7 mouse cellular contexts compared by ENCODE assay signal in genomic region chr5:115560336-115560905, GRCm38 (mm10). TPM values are rescaled to one million over a fixed set of nuclear protein-coding genes. Genes with fewer than 3 reads are reported as not detected.
DNase-seq lines count a peak whose midpoint lies in the region; ATAC-seq and TF ChIP-seq lines count a peak whose summit lies in the region.

No protein-coding gene starts in this region.

- ATAC-seq in lung, postnatal 0 days = no peak
- ATAC-seq in forebrain, embryonic 11.5 days (replicated peaks; ENCODE audit: low FRiP score) = no peak
- no peak for ATAC-seq in stomach, postnatal 0 days (ENCODE audit: low FRiP score, low TSS enrichment)
- no peak for ATAC-seq in monocyte, adult 5-6 weeks (replicated peaks; ENCODE audit: insufficient number of reproducible peaks, low FRiP score, low TSS enrichment, poor library complexity, severe bottlenecking)

- no peak for DNase-seq in lung, postnatal 0 days (ENCODE audit: low spot score)
- DNase-seq in lung, postnatal 14 days = no peak
- DNase-seq in forebrain, embryonic 11.5 days (ENCODE audit: low spot score) = no peak
- DNase-seq in liver, adult 2 months (ENCODE audit: extremely low read depth, low read depth, low spot score) = no peak
- no peak for DNase-seq in stomach, postnatal 0 days (ENCODE audit: low spot score)
- no peak for DNase-seq in thymus, postnatal 0 days (ENCODE audit: low spot score)

- TF ChIP-seq POLR2A in liver, adult 2 months (IDR thresholded peaks at IDR 0.05; ENCODE audit: extremely low read depth, insufficient read depth, low read length) = no peak

- peaks cover 13% of the 10 kb centered on the region for H3K79me2 ChIP-seq in liver, adult 2 months (ENCODE audit: control insufficient read depth, insufficient read depth, low read length)

- peak overlapping the region; percentile 77 for H3K4me3 ChIP-seq in lung, postnatal 0 days (ENCODE audit: low read depth, low read length)
- peak overlapping the region; percentile 90 for H3K4me3 ChIP-seq in forebrain, embryonic 11.5 days (ENCODE audit: low read depth, low read length)
- peak overlapping the region; percentile 7; the same call in 1 of the 2 replicates for H3K4me3 ChIP-seq in liver, adult 2 months (ENCODE audit: insufficient read depth, low read depth, low read length)
- H3K4me3 ChIP-seq in stomach, postnatal 0 days (ENCODE audit: low read depth, low read length) = peak overlapping the region; percentile 81

- no peaks in the 10 kb centered on the region for H3K27me3 ChIP-seq in lung, postnatal 0 days (replicated peaks; ENCODE audit: insufficient read depth, low read length)
- H3K27me3 ChIP-seq in forebrain, embryonic 11.5 days (ENCODE audit: control insufficient read depth, insufficient read depth, low read length) = no peaks in the 10 kb centered on the region
- H3K27me3 ChIP-seq in liver, adult 2 months (ENCODE audit: control insufficient read depth, insufficient read depth, low read length) = no peaks in the 10 kb centered on the region
- H3K27me3 ChIP-seq in stomach, postnatal 0 days (ENCODE audit: control insufficient read depth, insufficient read depth, low read length) = no peaks in the 10 kb centered on the region

- peak overlapping the region; percentile 69 for H3K4me2 ChIP-seq in lung, postnatal 0 days (replicated peaks; ENCODE audit: low read depth, low read length)
- peak overlapping the region; percentile 66 for H3K4me2 ChIP-seq in forebrain, embryonic 11.5 days (ENCODE audit: low read depth, low read length, severe bottlenecking)
- H3K4me2 ChIP-seq in stomach, postnatal 0 days (replicated peaks; ENCODE audit: low read depth) = peak overlapping the region; percentile 63

- peak overlapping the region; percentile 90 for H3K9ac ChIP-seq in lung, postnatal 0 days (replicated peaks; ENCODE audit: low read depth)
- peak overlapping the region; percentile 97 for H3K9ac ChIP-seq in forebrain, embryonic 11.5 days (ENCODE audit: low read length)
- H3K9ac ChIP-seq in liver, adult 2 months (ENCODE audit: low read depth, low read length) = peak overlapping the region; percentile 12; the same call in 1 of the 2 replicates
- peak overlapping the region; percentile 96 for H3K9ac ChIP-seq in stomach, postnatal 0 days (ENCODE audit: low read length)

- peaks cover 10% of the 10 kb centered on the region for H3K4me1 ChIP-seq in lung, postnatal 0 days (ENCODE audit: insufficient read depth, low read depth, low read length)
- H3K4me1 ChIP-seq in forebrain, embryonic 11.5 days (replicated peaks; ENCODE audit: control insufficient read depth, insufficient read depth, low read length) = peaks cover 14% of the 10 kb centered on the region
- H3K4me1 ChIP-seq in liver, adult 2 months (ENCODE audit: control insufficient read depth, insufficient read depth, low read length) = peaks cover 6% of the 10 kb centered on the region; the same call in 1 of the 2 replicates
- 0 out of 2 replicates have a peak, but pooled peaks cover 3% of the 10 kb centered on the region for H3K4me1 ChIP-seq in stomach, postnatal 0 days (replicated peaks; ENCODE audit: control insufficient read depth, insufficient read depth)

- TF ChIP-seq CTCF in lung, postnatal 0 days (IDR thresholded peaks at IDR 0.05) = no peak
- TF ChIP-seq CTCF in liver, adult 2 months (IDR thresholded peaks at IDR 0.05; ENCODE audit: low read depth, low read length) = no peak
- no peak for TF ChIP-seq CTCF in stomach, postnatal 0 days (IDR thresholded peaks at IDR 0.05; ENCODE audit: low read depth)

- WGBS in lung, postnatal 0 days = 29% methylated on average over 13 of the region's 13 CpGs
- 45% methylated on average over 13 of the region's 13 CpGs for WGBS in forebrain, embryonic 11.5 days
- WGBS in liver, adult 2 months = 49% methylated on average over 13 of the region's 13 CpGs
- 35% methylated on average over 13 of the region's 13 CpGs for WGBS in stomach, postnatal 0 days

- no peak for TF ChIP-seq EP300 in lung, postnatal 0 days (IDR thresholded peaks at IDR 0.05)
- TF ChIP-seq EP300 in stomach, postnatal 0 days (optimal IDR thresholded peaks at IDR 0.05) = no peak

- H3K27ac ChIP-seq in lung, postnatal 0 days (ENCODE audit: low read length) = 0 out of 2 replicates have a peak overlapping the region, but pooled peaks have one; percentile 91
- H3K27ac ChIP-seq in forebrain, embryonic 11.5 days (ENCODE audit: low read depth, low read length) = no peak overlapping the region
- H3K27ac ChIP-seq in liver, adult 2 months (replicated peaks; ENCODE audit: insufficient read depth, low read depth, low read length) = no peak overlapping the region
- peak overlapping the region; percentile 95 for H3K27ac ChIP-seq in stomach, postnatal 0 days (replicated peaks)

- H3K9me3 ChIP-seq in lung, postnatal 0 days (ENCODE audit: low read length) = no peaks in the 10 kb centered on the region
- no peaks in the 10 kb centered on the region for H3K9me3 ChIP-seq in forebrain, embryonic 11.5 days (ENCODE audit: control insufficient read depth, low read length)
- no peaks in the 10 kb centered on the region for H3K9me3 ChIP-seq in stomach, postnatal 0 days (ENCODE audit: control insufficient read depth, low read length)

- H3K36me3 ChIP-seq in lung, postnatal 0 days (ENCODE audit: insufficient read depth, low read length) = peaks cover 5% of the 10 kb centered on the region; the same call in 1 of the 2 replicates
- H3K36me3 ChIP-seq in forebrain, embryonic 11.5 days (ENCODE audit: control insufficient read depth, insufficient read depth, low read length) = peaks cover 12% of the 10 kb centered on the region
- H3K36me3 ChIP-seq in liver, adult 2 months (ENCODE audit: control insufficient read depth, insufficient read depth, low read length) = peaks cover 22% of the 10 kb centered on the region
- H3K36me3 ChIP-seq in stomach, postnatal 0 days (ENCODE audit: control insufficient read depth, insufficient read depth, low read length) = peaks cover 13% of the 10 kb centered on the region

RNA-seq across cellular contexts. Expression of gene Rplp0, which starts 1.2 kb away (rescaled TPM):
- polyA plus RNA-seq in lung, postnatal 0 days (2015; fragmentation: Nextera tagmentation; extraction: Ambion mirVana) = 937 and 987 TPM in 2 replicates
- 1,156 and 1,197 TPM in 2 replicates for polyA plus RNA-seq in forebrain, embryonic 11.5 days (2014; fragmentation: Nextera tagmentation; extraction: Ambion mirVana)
- total RNA-seq in liver, adult 2 months (2014; rRNA removed) = 709 and 835 TPM in 2 replicates
- polyA plus RNA-seq in liver, adult 2 months (2012; rRNA removed) = 607 and 623 TPM in 2 replicates
- 1,317 and 1,335 TPM in 2 replicates for polyA plus RNA-seq in stomach, postnatal 0 days (2015; fragmentation: Nextera tagmentation; extraction: Ambion mirVana)
- 991 to 1,396 TPM (median 1,306 TPM) in 3 replicates for total RNA-seq in monocyte, adult 5-6 weeks (2017)
- polyA plus RNA-seq in thymus, postnatal 0 days (2015; fragmentation: Nextera tagmentation; extraction: Ambion mirVana) = 1,964 and 2,053 TPM in 2 replicates

RNA-seq across cellular contexts. Expression of gene Gcn1l1, which starts 4.6 kb away (rescaled TPM):
- 13.1 and 14.5 TPM in 2 replicates for polyA plus RNA-seq in lung, postnatal 0 days (2015; fragmentation: Nextera tagmentation; extraction: Ambion mirVana)
- 54.8 and 62.4 TPM in 2 replicates for polyA plus RNA-seq in forebrain, embryonic 11.5 days (2014; fragmentation: Nextera tagmentation; extraction: Ambion mirVana)
- 14.8 and 18.3 TPM in 2 replicates for total RNA-seq in liver, adult 2 months (2014; rRNA removed)
- 23.2 and 28.8 TPM in 2 replicates for polyA plus RNA-seq in liver, adult 2 months (2012; rRNA removed)
- 11.2 and 11.7 TPM in 2 replicates for polyA plus RNA-seq in stomach, postnatal 0 days (2015; fragmentation: Nextera tagmentation; extraction: Ambion mirVana)
- total RNA-seq in monocyte, adult 5-6 weeks (2017) = 16.9 to 37.5 TPM (median 22.8 TPM) in 3 replicates
- 19.9 and 21.5 TPM in 2 replicates for polyA plus RNA-seq in thymus, postnatal 0 days (2015; fragmentation: Nextera tagmentation; extraction: Ambion mirVana)

RNA-seq across cellular contexts. Expression of gene Pxn, which starts 53.9 kb away (rescaled TPM):
- 56.4 and 59.3 TPM in 2 replicates for polyA plus RNA-seq in lung, postnatal 0 days (2015; fragmentation: Nextera tagmentation; extraction: Ambion mirVana)
- 11.9 and 12.3 TPM in 2 replicates for polyA plus RNA-seq in forebrain, embryonic 11.5 days (2014; fragmentation: Nextera tagmentation; extraction: Ambion mirVana)
- total RNA-seq in liver, adult 2 months (2014; rRNA removed) = 10.5 and 15.2 TPM in 2 replicates
- 33.6 and 40.2 TPM in 2 replicates for polyA plus RNA-seq in liver, adult 2 months (2012; rRNA removed)
- 21.1 and 25.8 TPM in 2 replicates for polyA plus RNA-seq in stomach, postnatal 0 days (2015; fragmentation: Nextera tagmentation; extraction: Ambion mirVana)
- 85.9 to 113 TPM (median 106 TPM) in 3 replicates for total RNA-seq in monocyte, adult 5-6 weeks (2017)
- polyA plus RNA-seq in thymus, postnatal 0 days (2015; fragmentation: Nextera tagmentation; extraction: Ambion mirVana) = 40.2 and 44.8 TPM in 2 replicates

Comparison
In these comparisons a context has a peak if more than half of its experiments do, and no peak if none do; other contexts are left out.
1. H3K27ac ChIP-seq: peak in lung, postnatal 0 days (single experiment) and stomach, postnatal 0 days (single experiment); none in forebrain, embryonic 11.5 days (single experiment) and liver, adult 2 months (single experiment).
2. H3K4me3 ChIP-seq: peak in every context shown above with its lines; median percentile 90 in forebrain, embryonic 11.5 days; 81 in stomach, postnatal 0 days; 77 in lung, postnatal 0 days; 7 in liver, adult 2 months.
3. H3K9ac ChIP-seq: peak in every context shown above with its lines; median percentile 97 in forebrain, embryonic 11.5 days; 96 in stomach, postnatal 0 days; 90 in lung, postnatal 0 days; 12 in liver, adult 2 months.
4. Peak in every context shown above with its lines, with median percentiles within 50 percentile points of each other: H3K4me2 ChIP-seq.